Mouse (Mus musculus) cerebellum, adult (tissue): ENCODE data around the gene Adora2a.
A peak's percentile ranks its signal among the peaks of the same experiment; 100 is the strongest.

Source experiments
- ATAC-seq: cut with Nextera tagmentation; 2 replicates; pipeline ENCODE4 v1.9.2; 2017; ENCODE audit warnings: mild to moderate bottlenecking, moderate library complexity, mixed read lengths; ENCODE audit not compliant: insufficient number of reproducible peaks, low FRiP score, low TSS enrichment

Gene Adora2a

GRCm38 (mm10) chr10:75307130-75307529, 9.5 kb upstream of the Adora2a start:
- no peak for ATAC-seq

- no peak for ATAC-seq
Measured at GRCm38 (mm10) chr10:75312361-75312760, 4.3 kb upstream of the Adora2a start.

- no peak for ATAC-seq
Measured at GRCm38 (mm10) chr10:75314190-75314980, 2.3 kb upstream of the Adora2a start.

- no peak for ATAC-seq
Measured at GRCm38 (mm10) chr10:75315756-75316155, 921 bp upstream of the Adora2a start.

GRCm38 (mm10) chr10:75316472-75316871, 205 bp upstream of the Adora2a start:
- ATAC-seq: no peak

GRCm38 (mm10) chr10:75316908-75317761, 458 bp downstream of the Adora2a start:
- ATAC-seq: no peak

- ATAC-seq: no peak
Measured at GRCm38 (mm10) chr10:75318206-75318605, 1.5 kb downstream of the Adora2a start.

GRCm38 (mm10) chr10:75320321-75320720, 3.6 kb downstream of the Adora2a start:
- ATAC-seq: no peak

GRCm38 (mm10) chr10:75322966-75323365, 6.3 kb downstream of the Adora2a start:
- ATAC-seq: no peak

- no peak for ATAC-seq
Measured at GRCm38 (mm10) chr10:75323986-75324385, 7.3 kb downstream of the Adora2a start.

GRCm38 (mm10) chr10:75324391-75324790, 7.7 kb downstream of the Adora2a start:
- ATAC-seq: no peak

- ATAC-seq: no peak
Measured at GRCm38 (mm10) chr10:75325821-75326220, 9.1 kb downstream of the Adora2a start.

GRCm38 (mm10) chr10:75326553-75326952, 9.9 kb downstream of the Adora2a start:
- no peak for ATAC-seq

- ATAC-seq: no peak
Measured at GRCm38 (mm10) chr10:75327081-75327480, 10.4 kb downstream of the Adora2a start.

- no peak for ATAC-seq
Measured at GRCm38 (mm10) chr10:75328201-75328704, 11.6 kb downstream of the Adora2a start.

- ATAC-seq: no peak
Measured at GRCm38 (mm10) chr10:75332268-75332667, 15.6 kb downstream of the Adora2a start.

- peak; percentile 47 for ATAC-seq
Measured at GRCm38 (mm10) chr10:75333176-75333776, 16.6 kb downstream of the Adora2a start.

- no peak for ATAC-seq
Measured at GRCm38 (mm10) chr10:75334175-75334574, 17.5 kb downstream of the Adora2a start.

GRCm38 (mm10) chr10:75335075-75335474, 18.4 kb downstream of the Adora2a start:
- no peak for ATAC-seq

GRCm38 (mm10) chr10:75337231-75337630, 20.6 kb downstream of the Adora2a start:
- ATAC-seq: no peak

GRCm38 (mm10) chr10:75338852-75339251, 22.2 kb downstream of the Adora2a start:
- ATAC-seq: no peak
